Mouse (Mus musculus): ENCODE measurements around the gene Cd82.

Cd82 gene

DNA sequence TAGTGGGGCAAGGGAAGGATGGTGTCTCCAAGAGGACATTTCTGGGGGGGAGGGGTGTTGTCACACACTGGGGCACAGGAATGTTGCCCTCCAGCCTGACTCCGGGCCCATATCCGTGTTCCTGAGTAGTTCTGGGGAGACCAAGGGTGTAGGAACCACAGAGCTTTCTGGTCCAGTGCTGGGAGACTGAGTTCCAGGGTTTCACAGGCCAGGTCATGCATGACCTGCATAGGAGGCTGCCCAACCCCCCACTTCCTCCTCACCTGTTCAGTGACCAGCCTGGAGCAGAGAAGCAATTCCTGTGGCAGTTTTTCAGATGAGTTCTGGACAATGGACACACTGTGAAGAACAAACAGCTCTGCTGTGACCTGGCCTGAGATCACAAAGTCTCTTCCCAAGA, 19.8 kb downstream of the Cd82 start:
- peak; percentile 84 for DNase-seq

GRCm38 (mm10) chr2:93439812-93440559, 23.0 kb downstream of the Cd82 start:
- peak; percentile 73 for DNase-seq

- DNase-seq: peak; percentile 83
Measured at GRCm38 (mm10) chr2:93439352-93439771, 23.6 kb downstream of the Cd82 start.

DNA sequence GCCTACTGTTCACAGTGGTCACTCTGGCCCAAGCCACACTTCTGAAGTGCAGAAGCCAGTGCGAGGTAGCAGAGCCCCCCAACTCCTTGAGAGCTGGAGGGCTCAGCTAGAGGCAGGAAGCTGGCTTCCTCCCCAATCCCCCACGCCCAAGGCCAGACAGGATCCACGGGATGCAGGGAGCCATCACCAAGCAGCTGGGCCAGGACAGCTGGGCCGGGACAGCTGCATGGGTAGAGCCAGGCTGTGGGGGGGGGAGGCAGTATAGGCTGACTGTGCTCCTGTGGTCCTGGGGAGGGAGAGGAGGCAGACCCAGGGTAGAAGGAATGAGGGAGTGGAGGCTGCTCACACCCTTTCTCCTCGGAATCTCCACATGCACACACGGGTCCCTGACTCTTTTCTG, 24.6 kb downstream of the Cd82 start:
- no peak for DNase-seq

DNA sequence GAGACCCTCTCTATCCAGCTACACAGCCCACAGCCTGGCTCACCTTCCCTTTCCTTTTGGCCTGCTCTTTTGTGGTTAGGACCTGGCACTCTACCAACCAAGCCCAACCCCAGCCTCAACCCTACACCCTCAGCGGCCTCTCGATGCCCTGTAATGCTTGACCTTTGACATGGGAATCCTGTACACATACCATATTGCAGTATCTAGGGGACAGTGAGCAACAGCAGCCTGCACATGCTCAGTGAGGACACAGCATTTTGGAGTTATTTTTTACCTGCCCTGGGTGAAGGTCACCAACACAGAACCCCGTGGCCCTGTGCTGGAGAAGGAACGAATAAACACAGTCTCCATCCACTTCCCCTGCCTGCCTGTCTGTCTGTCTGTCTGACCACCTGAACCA, 27.4 kb downstream of the Cd82 start:
- peak; percentile 38 for DNase-seq

- no peak for DNase-seq
Measured at GRCm38 (mm10) chr2:93434896-93435295, 28.0 kb downstream of the Cd82 start.

DNA sequence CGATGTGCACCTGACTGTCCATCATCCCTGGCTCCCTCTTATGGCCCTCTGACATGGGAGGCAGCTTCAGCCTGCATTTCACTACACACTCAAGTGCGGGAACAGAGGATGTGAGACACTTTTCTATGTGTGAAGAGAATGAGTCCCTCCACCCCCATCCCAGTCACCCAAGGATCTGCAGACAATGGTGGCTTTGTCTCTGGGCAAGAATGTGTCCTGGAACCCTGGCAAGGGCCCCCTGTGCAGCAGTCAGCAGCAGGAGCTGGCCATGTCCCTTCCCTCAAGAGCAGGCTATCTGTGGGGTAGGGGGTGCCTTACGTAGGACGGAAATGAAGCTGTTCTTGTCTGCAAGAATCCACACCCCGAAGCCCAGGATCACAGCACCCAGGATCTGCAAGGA, 29.4 kb downstream of the Cd82 start:
- no peak for DNase-seq

GRCm38 (mm10) chr2:93432600-93433389, 30.1 kb downstream of the Cd82 start:
- peak; percentile 65 for DNase-seq

DNA sequence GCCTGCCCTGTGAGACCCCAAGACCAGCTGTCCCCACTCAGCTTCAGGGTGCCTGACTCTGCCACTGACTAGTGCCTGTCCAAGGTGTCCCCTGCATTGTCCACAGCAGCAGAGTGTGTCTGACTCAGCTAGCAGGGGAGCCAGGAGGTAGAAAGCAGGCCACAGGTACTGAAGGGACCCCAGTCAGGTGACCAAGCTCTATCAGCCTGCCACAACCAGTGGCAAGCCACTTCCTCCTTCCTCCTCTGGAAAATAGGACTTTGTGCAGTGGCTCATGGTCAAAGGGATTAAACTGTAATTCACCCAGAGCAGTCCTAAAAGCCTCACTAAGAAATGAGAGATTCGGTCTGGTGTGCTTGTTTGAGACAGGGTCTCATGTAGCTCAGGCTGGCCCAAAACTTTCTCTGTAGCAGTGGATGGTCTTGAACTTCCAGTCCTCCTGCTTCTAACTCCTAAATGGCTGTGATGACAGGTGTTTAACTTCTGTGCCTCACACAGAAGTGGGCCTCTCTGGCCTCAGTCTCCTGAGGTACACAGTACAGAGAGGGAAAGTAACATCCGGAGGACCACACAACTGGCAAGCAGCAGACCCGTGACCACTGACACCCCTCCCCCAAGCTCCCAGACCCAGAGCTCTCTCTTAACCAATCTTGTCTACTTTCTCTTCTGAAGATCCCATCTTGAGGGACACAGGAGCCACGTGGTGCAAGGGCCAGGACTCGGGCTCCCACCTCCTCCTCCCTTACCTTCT, 31.2 kb downstream of the Cd82 start:
- DNase-seq: no peak

- DNase-seq: no peak
Measured at GRCm38 (mm10) chr2:93430993-93431392, 31.9 kb downstream of the Cd82 start.

DNA sequence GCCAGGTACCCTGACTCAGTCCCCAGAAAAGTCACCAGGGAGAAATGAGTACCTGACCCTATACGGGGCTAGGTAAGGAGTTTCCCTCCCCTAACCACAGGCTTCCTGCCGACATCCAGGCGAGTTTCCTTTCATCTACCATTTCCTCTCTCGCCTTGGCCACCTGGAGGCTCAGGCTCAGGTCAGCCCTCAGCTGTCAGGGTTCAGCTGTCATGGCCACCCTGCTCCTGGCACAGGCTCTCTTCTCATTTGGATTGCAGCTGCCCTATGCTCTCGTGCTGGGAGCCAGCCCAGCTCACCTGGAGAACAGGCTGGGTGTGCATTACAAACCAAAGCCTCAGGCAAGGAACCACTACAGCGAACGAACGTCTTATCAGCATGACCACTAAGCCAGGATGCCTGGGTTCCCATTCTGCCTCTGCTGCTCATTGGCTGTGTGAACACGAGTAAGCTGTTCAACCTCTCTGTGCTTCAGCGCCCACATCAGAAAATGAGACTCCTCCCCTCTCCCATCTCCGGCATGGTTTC, 34.9 kb downstream of the Cd82 start:
- DNase-seq: peak; percentile 54

DNA sequence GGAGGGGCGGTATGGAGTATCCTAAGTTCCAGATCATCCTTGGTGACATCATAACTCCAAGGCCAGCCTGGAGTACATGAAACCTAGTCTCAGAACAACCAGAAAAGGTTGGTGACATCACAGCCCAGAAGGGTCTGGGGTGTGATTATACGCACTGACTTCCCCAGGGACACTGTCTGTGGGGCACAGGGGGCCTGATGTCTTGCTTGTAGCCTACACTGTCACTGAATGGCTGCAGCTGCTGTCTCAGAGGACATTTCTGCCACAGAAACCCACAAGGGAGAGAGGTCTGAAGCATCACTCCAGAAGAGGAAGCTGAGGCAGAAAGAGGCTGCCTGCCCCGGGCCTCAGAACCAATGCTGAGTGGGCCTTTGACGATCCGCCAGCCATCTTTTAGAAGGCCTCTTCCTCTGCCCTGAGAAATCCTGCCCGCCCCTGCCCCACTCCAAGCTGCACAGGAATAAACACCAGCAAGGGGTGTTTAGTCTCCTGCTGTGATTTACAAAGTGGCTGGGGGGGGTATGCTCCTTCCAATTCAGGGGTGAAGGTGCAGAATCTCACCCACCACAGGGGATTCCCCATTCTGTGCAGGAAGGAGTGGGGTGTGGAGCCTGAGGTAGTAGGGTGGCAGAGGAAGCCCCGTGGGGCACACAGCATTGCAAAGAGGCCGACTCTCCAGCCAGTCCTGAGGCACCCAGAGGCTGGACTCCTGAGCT, 35.8 kb downstream of the Cd82 start:
- DNase-seq: no peak

DNA sequence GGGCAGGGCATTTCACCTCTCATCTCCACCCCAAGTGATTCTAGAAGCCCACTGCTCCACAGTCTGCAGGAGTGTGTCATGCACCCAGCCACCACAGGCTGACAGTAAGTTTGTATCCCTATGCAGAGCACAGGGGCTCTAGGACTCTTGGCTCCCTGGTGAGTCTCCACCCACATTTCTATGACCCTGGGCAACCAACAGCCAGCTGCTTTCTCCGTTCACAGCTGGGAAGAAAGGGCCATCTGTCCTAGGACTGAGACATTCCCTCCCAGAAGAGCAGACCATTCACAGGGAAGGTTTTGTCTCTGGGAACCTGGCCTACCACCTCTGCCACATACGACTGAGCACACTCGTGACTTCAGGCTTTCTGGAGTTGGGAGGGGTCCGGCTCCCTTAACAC, 37.1 kb downstream of the Cd82 start:
- DNase-seq: no peak

GRCm38 (mm10) chr2:93424307-93424984, 38.5 kb downstream of the Cd82 start:
- DNase-seq: no peak

DNA sequence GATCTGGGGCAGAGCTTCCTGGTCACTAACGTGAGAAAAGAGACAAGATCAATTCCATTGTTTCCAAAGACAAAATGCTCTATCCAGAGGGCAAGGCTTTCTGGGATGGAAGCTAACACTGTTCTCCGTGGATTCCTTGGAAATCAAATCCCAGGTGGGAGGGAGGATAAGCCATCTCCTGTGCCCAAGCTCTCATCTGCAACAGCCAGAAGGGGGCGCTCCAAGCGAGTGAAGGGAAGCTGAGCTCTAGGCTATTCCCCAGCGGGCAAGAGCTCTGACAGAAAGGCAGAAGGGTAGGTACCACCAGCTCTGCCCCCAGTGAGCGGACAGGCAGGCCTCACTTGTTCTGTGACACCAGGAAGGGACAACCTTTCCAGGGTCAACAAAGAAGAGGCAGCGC, 41.6 kb downstream of the Cd82 start:
- peak; percentile 64 for DNase-seq

DNA sequence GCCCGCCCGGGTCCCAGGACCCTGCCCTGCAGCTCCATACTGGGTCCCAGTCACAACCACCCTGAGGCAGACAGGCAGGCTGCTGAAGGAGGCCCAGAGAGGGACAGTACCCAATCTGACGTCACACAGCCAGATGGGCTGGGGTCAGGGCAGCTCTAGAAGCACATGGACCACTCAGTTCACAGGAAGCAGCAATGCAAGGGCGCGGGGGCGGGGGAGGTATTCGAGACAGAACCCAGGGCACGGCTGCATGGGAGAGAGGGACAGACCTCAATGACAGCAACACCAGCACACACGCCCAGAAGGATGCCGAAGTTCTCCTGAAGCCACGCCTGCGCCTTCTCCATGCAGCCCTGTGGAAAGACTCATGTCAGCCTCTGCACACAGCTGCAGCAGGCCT, 43.0 kb downstream of the Cd82 start:
- no peak for DNase-seq

GRCm38 (mm10) chr2:93418396-93418795, 44.5 kb downstream of the Cd82 start:
- DNase-seq: peak; percentile 57

DNA sequence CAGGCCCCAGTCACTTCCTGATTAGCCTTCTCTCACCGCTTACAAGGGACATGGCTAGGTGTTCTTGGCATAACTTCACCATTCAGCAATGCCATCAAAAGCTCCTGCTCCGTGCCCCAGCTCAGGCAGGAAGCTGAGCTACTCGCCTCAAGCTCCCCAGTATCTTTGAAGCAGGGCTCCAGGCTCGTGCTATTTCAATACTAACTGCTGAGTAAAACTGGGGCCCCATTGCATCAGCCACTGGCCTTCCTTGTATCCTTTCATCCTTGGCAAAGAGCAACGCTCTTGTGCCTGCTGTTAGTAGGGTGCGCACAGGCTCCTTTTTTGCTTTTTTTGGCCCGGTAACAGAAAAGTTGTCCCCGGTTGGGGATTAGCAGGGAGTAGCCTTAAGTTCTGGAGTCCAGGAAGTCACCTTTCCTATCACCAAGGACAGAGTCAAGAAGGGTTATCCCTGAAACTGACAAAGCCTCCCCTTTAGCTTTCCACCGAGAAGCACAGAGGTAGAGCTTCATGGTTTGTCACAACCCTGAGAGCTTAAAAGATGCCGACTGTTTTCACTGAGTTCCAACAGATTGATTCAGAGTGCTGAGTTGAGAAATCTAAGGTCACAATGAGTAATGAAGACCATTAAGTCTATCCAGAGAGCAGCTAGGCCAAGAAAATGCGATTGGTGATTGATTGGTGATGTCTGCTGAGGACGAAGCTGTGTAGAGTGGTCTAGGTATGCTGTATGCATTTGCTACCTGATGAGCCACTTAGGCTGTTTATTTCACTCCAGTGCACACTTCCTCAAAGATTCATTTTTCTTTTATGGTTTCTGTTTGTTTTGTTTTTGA, 45.8 kb downstream of the Cd82 start:
- DNase-seq: no peak

GRCm38 (mm10) chr2:93415281-93415680, 47.7 kb downstream of the Cd82 start:
- no peak for DNase-seq

- no peak for DNase-seq
Measured at GRCm38 (mm10) chr2:93414163-93414562, 48.8 kb downstream of the Cd82 start.

DNA sequence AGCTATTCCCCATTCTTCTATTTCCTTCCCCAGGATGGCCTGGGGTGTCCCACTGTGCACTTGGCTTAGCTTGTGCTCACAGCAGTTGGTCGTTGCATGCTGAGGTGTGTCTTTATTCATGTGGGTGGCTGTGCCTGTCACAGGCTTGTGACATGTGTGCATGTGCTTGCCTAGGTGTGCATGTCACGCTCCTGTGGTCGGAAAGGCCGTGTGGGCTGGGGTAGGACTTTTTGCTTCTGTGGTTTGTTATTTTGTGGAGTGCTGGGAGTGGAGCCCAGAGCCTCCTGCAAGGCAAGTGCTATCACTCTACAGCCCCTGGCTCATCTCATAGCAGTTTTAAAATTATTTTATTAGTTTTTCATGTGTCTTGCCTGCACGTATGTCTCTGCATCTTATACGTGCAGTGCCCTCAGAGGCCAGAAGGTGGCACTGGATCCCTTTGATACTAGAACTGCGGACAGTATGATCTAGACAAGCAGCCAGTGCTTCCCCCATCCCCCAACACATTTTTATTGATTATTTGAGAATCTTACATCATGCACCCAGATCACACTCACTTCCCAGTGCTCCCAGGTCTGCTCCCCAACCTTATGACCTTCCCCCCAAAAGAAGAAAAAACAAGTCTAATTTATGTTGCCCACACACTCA, 49.4 kb downstream of the Cd82 start:
- peak; percentile 60 for DNase-seq
